Mouse (Mus musculus): Measurements from ENCODE around the gene Ufc1. TPM values are rescaled to one million over a fixed set of nuclear protein-coding genes. Genes with fewer than 3 reads are reported as not detected.
A peak's percentile ranks its signal among the peaks of the same experiment; 100 is the strongest.

The Ufc1 gene
- polyA plus RNA-seq, 1 experiment from 2014 or later: 111 TPM

DNA sequence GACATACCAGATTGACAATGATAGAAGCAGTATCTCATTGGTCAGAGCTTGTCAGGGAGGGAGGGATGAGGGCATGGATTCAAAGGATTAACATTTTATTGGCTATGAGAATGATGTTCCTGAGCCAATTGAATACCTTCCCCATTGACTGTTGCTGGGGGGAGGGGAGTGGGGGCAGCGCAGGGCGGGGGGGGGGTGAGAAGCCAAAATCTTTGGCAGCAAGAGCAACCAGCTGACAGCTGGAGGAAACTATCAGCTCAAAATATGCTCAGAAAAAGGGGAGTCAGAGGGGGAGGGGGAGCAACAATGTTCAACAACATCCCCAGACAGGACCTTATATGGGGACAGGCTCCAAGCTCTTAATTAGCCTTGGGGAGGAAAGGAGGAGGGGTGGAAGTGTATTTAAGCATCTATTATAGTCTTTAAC, 31.6 kb downstream of the Ufc1 start:
- no peaks in the 10 kb centered on the region for H3K27me3 ChIP-seq (ENCODE audit: insufficient read depth, low read length)
- H3K4me3 ChIP-seq (ENCODE audit: low read length): no peak overlapping the region
- H3K36me3 ChIP-seq (ENCODE audit: insufficient read depth, low read length): peaks cover 5% of the 10 kb centered on the region; the same call in 1 of the 2 replicates
- peaks cover 8% of the 10 kb centered on the region for H3K4me1 ChIP-seq (ENCODE audit: insufficient read depth, low read length)
- H3K4me2 ChIP-seq (replicated peaks; ENCODE audit: low read depth, low read length): peak overlapping the region; percentile 28
- peak; percentile 89 for ATAC-seq (ENCODE audit: low FRiP score, low TSS enrichment)
- peak overlapping the region; percentile 94 for H3K27ac ChIP-seq (ENCODE audit: low read length)
- no peaks in the 10 kb centered on the region for H3K9me3 ChIP-seq (ENCODE audit: low read length)
- WGBS: 8% methylated on average over 2 of the region's 2 CpGs
- no peak overlapping the region for H3K9ac ChIP-seq (replicated peaks; ENCODE audit: low read length)

- H3K4me3 ChIP-seq (ENCODE audit: low read length): peak overlapping the region; percentile 19
- peak; percentile 85 for ATAC-seq (ENCODE audit: low FRiP score, low TSS enrichment)
- no peaks in the 10 kb centered on the region for H3K27me3 ChIP-seq (ENCODE audit: insufficient read depth, low read length)
- peak overlapping the region; percentile 28 for H3K4me2 ChIP-seq (replicated peaks; ENCODE audit: low read depth, low read length)
- WGBS: 4% methylated on average over 8 of the region's 8 CpGs
- peak overlapping the region; percentile 90 for H3K27ac ChIP-seq (ENCODE audit: low read length)
- peaks cover 6% of the 10 kb centered on the region; the same call in 1 of the 2 replicates for H3K36me3 ChIP-seq (ENCODE audit: insufficient read depth, low read length)
- H3K4me1 ChIP-seq (ENCODE audit: insufficient read depth, low read length): peaks cover 8% of the 10 kb centered on the region
- no peaks in the 10 kb centered on the region for H3K9me3 ChIP-seq (ENCODE audit: low read length)
- peak overlapping the region; percentile 58 for H3K9ac ChIP-seq (replicated peaks; ENCODE audit: low read length)
These were observed 32.2 kb downstream of the Ufc1 start for GRCm38 (mm10) chr1:171262594-171263130.

DNA sequence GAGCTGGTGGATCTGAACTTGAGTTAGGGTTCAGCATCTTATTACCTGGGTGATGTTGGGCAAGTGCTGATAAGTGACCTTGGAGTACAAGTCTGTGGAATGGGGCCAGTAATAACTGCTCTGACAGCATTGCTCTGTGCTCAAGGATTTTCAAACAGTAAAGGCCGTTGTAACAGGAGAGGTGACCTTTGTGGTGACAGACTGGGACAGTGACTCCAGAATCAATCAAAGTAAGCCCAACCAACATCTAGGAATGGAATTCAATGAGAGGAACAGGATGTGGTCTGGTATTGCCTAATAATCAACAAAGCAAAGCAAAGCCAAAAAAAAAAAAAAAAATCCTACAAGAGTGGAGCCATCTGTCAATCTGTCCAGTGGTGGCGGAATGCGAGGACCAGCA, 34.5 kb downstream of the Ufc1 start:
- peaks cover 9% of the 10 kb centered on the region; the same call in 1 of the 2 replicates for H3K36me3 ChIP-seq (ENCODE audit: insufficient read depth, low read length)
- ATAC-seq (ENCODE audit: low FRiP score, low TSS enrichment): no peak
- 44% methylated on average over 3 of the region's 3 CpGs for WGBS
- H3K27me3 ChIP-seq (ENCODE audit: insufficient read depth, low read length): no peaks in the 10 kb centered on the region
- no peak overlapping the region for H3K4me2 ChIP-seq (replicated peaks; ENCODE audit: low read depth, low read length)
- peaks cover 8% of the 10 kb centered on the region for H3K4me1 ChIP-seq (ENCODE audit: insufficient read depth, low read length)
- no peak overlapping the region for H3K9ac ChIP-seq (replicated peaks; ENCODE audit: low read length)
- no peaks in the 10 kb centered on the region for H3K9me3 ChIP-seq (ENCODE audit: low read length)
- H3K4me3 ChIP-seq (ENCODE audit: low read length): no peak overlapping the region
- H3K27ac ChIP-seq (ENCODE audit: low read length): no peak overlapping the region

DNA sequence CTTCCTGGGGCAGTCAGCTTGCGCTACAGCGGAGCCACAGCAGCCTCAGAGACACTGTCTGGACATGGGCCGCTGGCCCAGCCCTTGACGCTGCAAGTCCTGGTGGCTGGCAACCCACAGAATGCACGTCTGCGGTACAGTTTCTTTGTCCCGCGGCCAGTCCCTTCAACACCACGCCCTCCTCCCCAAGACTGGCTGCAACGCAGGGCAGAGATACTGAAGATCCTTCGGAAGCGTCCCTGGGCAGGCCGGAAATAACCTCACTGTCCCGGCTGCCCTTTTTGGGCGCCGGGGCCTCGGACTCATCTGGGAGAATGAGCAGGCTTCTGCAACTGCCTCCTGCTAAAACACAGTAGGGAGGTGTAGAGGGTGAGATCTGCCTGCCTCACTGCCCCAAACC, 35.9 kb downstream of the Ufc1 start:
- Histone ChIP-seq H3K4me3 (ENCODE audit: low read length) (no peak overlapping the region), H3K27ac (ENCODE audit: low read length) (no peak overlapping the region), H3K9me3 (ENCODE audit: low read length) (no peaks in the 10 kb centered on the region), H3K4me1 (ENCODE audit: insufficient read depth, low read length) (peaks cover 8% of the 10 kb centered on the region), H3K9ac (replicated peaks; ENCODE audit: low read length) (no peak overlapping the region), H3K27me3 (ENCODE audit: insufficient read depth, low read length) (no peaks in the 10 kb centered on the region), H3K4me2 (replicated peaks; ENCODE audit: low read depth, low read length) (no peak overlapping the region), H3K36me3 (ENCODE audit: insufficient read depth, low read length) (peaks cover 12% of the 10 kb centered on the region)
- WGBS: 83% methylated on average over 17 of the region's 17 CpGs
- no peak for ATAC-seq (ENCODE audit: low FRiP score, low TSS enrichment)

GRCm38 (mm10) chr1:171257781-171258180, 37.0 kb downstream of the Ufc1 start:
- WGBS: 90% methylated on average over 9 of the region's 9 CpGs
- ATAC-seq (ENCODE audit: low FRiP score, low TSS enrichment): no peak

DNA sequence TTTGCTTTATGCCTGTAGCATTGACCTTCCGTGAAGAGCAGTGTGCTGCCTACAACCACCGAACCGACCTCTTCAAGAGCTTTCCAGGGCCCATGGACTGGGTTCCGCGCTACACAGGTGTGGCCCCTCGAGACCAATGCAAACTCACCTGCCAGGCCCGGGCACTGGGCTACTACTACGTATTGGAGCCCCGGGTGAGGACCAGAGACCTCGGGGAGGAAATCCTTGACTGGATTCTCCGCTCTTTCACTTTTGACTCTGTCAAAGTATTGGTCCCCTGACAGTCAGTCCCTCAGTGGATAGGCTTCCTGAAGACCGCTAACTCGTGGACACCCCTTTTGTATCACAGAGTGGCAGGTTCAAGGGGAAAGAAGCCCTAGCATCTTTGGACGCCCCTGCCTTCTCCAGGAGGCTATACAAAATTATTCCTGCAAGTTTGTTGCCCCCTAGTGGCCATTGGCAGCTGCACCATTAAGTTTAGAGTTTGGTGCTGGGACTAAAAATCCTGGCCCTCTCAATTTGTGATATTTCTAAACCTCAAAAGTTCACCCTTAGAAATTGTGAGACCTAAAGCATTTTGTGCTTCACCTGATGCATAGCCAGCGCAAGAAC, 37.8 kb downstream of the Ufc1 start:
- Histone ChIP-seq H3K27ac (ENCODE audit: low read length) (no peak overlapping the region), H3K27me3 (ENCODE audit: insufficient read depth, low read length) (no peaks in the 10 kb centered on the region), H3K4me3 (ENCODE audit: low read length) (no peak overlapping the region), H3K36me3 (ENCODE audit: insufficient read depth, low read length) (peaks cover 12% of the 10 kb centered on the region), H3K4me1 (ENCODE audit: insufficient read depth, low read length) (peaks cover 13% of the 10 kb centered on the region), H3K9ac (replicated peaks; ENCODE audit: low read length) (no peak overlapping the region), H3K9me3 (ENCODE audit: low read length) (no peaks in the 10 kb centered on the region), H3K4me2 (replicated peaks; ENCODE audit: low read depth, low read length) (no peak overlapping the region)
- 71% methylated on average over 15 of the region's 15 CpGs for WGBS
- ATAC-seq (ENCODE audit: low FRiP score, low TSS enrichment): no peak

More at GRCm38 (mm10) chr1:171257781-171258180, 37.0 kb downstream of the Ufc1 start:
- Histone ChIP-seq H3K4me2 (replicated peaks; ENCODE audit: low read depth, low read length) (no peak overlapping the region), H3K4me3 (ENCODE audit: low read length) (no peak overlapping the region), H3K27ac (ENCODE audit: low read length) (no peak overlapping the region), H3K9me3 (ENCODE audit: low read length) (no peaks in the 10 kb centered on the region), H3K4me1 (ENCODE audit: insufficient read depth, low read length) (peaks cover 11% of the 10 kb centered on the region), H3K9ac (replicated peaks; ENCODE audit: low read length) (no peak overlapping the region), H3K36me3 (ENCODE audit: insufficient read depth, low read length) (peaks cover 12% of the 10 kb centered on the region), H3K27me3 (ENCODE audit: insufficient read depth, low read length) (no peaks in the 10 kb centered on the region)

- Histone ChIP-seq H3K9me3 (ENCODE audit: low read length) (no peaks in the 10 kb centered on the region), H3K27me3 (ENCODE audit: insufficient read depth, low read length) (no peaks in the 10 kb centered on the region), H3K4me2 (replicated peaks; ENCODE audit: low read depth, low read length) (no peak overlapping the region), H3K4me1 (ENCODE audit: insufficient read depth, low read length) (peaks cover 18% of the 10 kb centered on the region), H3K27ac (ENCODE audit: low read length) (no peak overlapping the region), H3K36me3 (ENCODE audit: insufficient read depth, low read length) (peaks cover 12% of the 10 kb centered on the region), H3K9ac (replicated peaks; ENCODE audit: low read length) (no peak overlapping the region), H3K4me3 (ENCODE audit: low read length) (no peak overlapping the region)
- no peak for ATAC-seq (ENCODE audit: low FRiP score, low TSS enrichment)
- 88% methylated on average over 24 of the region's 24 CpGs for WGBS
These were observed 38.6 kb downstream of the Ufc1 start for GRCm38 (mm10) chr1:171256095-171256818.

DNA sequence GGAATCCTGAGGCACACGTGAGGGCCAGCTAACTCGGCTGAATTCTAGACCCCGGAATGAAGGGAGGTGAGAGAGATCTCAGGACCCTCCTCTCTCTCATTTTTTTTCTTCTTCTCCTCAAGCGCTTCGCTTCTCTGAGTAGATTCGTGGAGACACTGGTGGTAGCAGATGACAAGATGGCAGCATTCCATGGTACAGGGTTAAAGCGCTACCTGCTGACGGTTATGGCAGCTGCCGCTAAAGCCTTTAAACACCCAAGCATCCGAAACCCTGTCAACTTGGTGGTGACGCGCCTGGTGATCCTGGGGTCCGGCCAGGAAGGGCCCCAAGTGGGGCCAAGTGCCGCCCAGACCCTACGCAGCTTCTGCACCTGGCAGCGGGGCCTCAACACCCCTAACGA, 42.4 kb downstream of the Ufc1 start:
- H3K36me3 ChIP-seq (ENCODE audit: insufficient read depth, low read length): peaks cover 3% of the 10 kb centered on the region
- no peaks in the 10 kb centered on the region for H3K27me3 ChIP-seq (ENCODE audit: insufficient read depth, low read length)
- no peak for ATAC-seq (ENCODE audit: low FRiP score, low TSS enrichment)
- H3K4me2 ChIP-seq (replicated peaks; ENCODE audit: low read depth, low read length): peak overlapping the region; percentile 62
- 41% methylated on average over 17 of the region's 17 CpGs for WGBS
- peaks cover 54% of the 10 kb centered on the region for H3K4me1 ChIP-seq (ENCODE audit: insufficient read depth, low read length)
- peak overlapping the region; percentile 70 for H3K9ac ChIP-seq (replicated peaks; ENCODE audit: low read length)
- peak overlapping the region; percentile 89 for H3K27ac ChIP-seq (ENCODE audit: low read length)
- H3K4me3 ChIP-seq (ENCODE audit: low read length): peak overlapping the region; percentile 45
- H3K9me3 ChIP-seq (ENCODE audit: low read length): no peaks in the 10 kb centered on the region

GRCm38 (mm10) chr1:171251594-171252324, 43.1 kb downstream of the Ufc1 start:
- peak overlapping the region; percentile 89 for H3K27ac ChIP-seq (ENCODE audit: low read length)
- peak overlapping the region; percentile 70 for H3K9ac ChIP-seq (replicated peaks; ENCODE audit: low read length)
- H3K27me3 ChIP-seq (ENCODE audit: insufficient read depth, low read length): no peaks in the 10 kb centered on the region
- peak overlapping the region; percentile 62 for H3K4me2 ChIP-seq (replicated peaks; ENCODE audit: low read depth, low read length)
- peak overlapping the region; percentile 45 for H3K4me3 ChIP-seq (ENCODE audit: low read length)
- H3K36me3 ChIP-seq (ENCODE audit: insufficient read depth, low read length): peaks cover 3% of the 10 kb centered on the region
- no peaks in the 10 kb centered on the region for H3K9me3 ChIP-seq (ENCODE audit: low read length)
- ATAC-seq (ENCODE audit: low FRiP score, low TSS enrichment): peak; percentile 36
- peaks cover 55% of the 10 kb centered on the region for H3K4me1 ChIP-seq (ENCODE audit: insufficient read depth, low read length)
- WGBS: 5% methylated on average over 13 of the region's 13 CpGs

Measured in kidney, embryonic 16.5 days (tissue).